Mouse (Mus musculus) intestine, embryonic 16.5 days (tissue): ENCODE measurements at regions not wholly inside any gene's neighbourhood (a gene's known extent, or its start where the extent isn't known, plus 50 kb on each side); places are given as distances from the start of the nearest gene placed in this dataset.

Experiments
- ATAC-seq: fragments of 200-750 bp; cut with Nextera tagmentation; 2 replicates; pipeline ENCODE4 v1.8.0; 2017; ENCODE audit warnings: moderate TSS enrichment, moderate library complexity
- H3K27ac ChIP-seq: fragments of 300-500 bp; sonication (generic); 2 replicates; pipeline ENCODE4 v1.5.1; 2014; ENCODE audit warnings: mild to moderate bottlenecking, low read length
- H3K27me3 ChIP-seq: fragments of 300-500 bp; sonication (generic); replicated peaks from 2 replicates; pipeline ENCODE4 v1.6.1; 2014; ENCODE audit warnings: low read length, control low read depth, mixed read lengths; ENCODE audit not compliant: control insufficient read depth, insufficient read depth
- H3K36me3 ChIP-seq: fragments of 300-500 bp; sonication (generic); 2 replicates; pipeline ENCODE4 v1.6.1; 2014; ENCODE audit warnings: low read length, control low read depth; ENCODE audit not compliant: control insufficient read depth, insufficient read depth
- H3K4me1 ChIP-seq: fragments of 300-500 bp; sonication (generic); 2 replicates; pipeline ENCODE4 v1.6.1; 2014; ENCODE audit warnings: low read length, control low read depth, mixed read lengths; ENCODE audit not compliant: control insufficient read depth, insufficient read depth
- H3K4me2 ChIP-seq: fragments of 300-500 bp; sonication (generic); 2 replicates; pipeline ENCODE4 v1.6.1; 2014; ENCODE audit warnings: low read depth, low read length, control low read depth
- H3K4me3 ChIP-seq: fragments of 300-500 bp; sonication (generic); 2 replicates; pipeline ENCODE4 v1.5.1; 2014; ENCODE audit warnings: mild to moderate bottlenecking, low read length
- H3K9ac ChIP-seq: fragments of 300-500 bp; sonication (generic); 2 replicates; pipeline ENCODE4 v1.6.1; 2014; ENCODE audit warnings: low read depth, low read length
- H3K9me3 ChIP-seq: fragments of 300-500 bp; sonication (generic); 2 replicates; pipeline ENCODE4 v1.6.1; 2016; ENCODE audit warnings: low read length, control low read depth; ENCODE audit not compliant: control insufficient read depth
- WGBS: fragments of 180-500 bp; shearing (Covaris S2); extraction: QIAGEN DNeasy Blood & Tissue Kit; methylation state at CpG from one replicate; pipeline ENCODE4 v1.1.7; 2014; 5-methylcytosine and 5-hydroxymethylcytosine counted together

- WGBS: 88% methylated on average over 6 of the region's 6 CpGs
- Histone ChIP-seq H3K27me3 (no peaks in the 10 kb centered on the region), H3K36me3 (no peaks in the 10 kb centered on the region), H3K27ac (no peak overlapping the region), H3K4me1 (no peaks in the 10 kb centered on the region), H3K9me3 (no peaks in the 10 kb centered on the region), H3K4me2 (no peak overlapping the region), H3K9ac (no peak overlapping the region), H3K4me3 (no peak overlapping the region)
- ATAC-seq: no peak
These were observed 142.8 kb upstream of the Gadl1 start for GRCm38 (mm10) chr9:115766471-115766870.

GRCm38 (mm10) chr9:115775112-115775511 is 134.1 kb upstream of the Gadl1 start:
- Histone ChIP-seq H3K4me2 (no peak overlapping the region), H3K9me3 (no peaks in the 10 kb centered on the region), H3K36me3 (no peaks in the 10 kb centered on the region), H3K4me1 (no peaks in the 10 kb centered on the region), H3K4me3 (no peak overlapping the region), H3K9ac (no peak overlapping the region), H3K27me3 (no peaks in the 10 kb centered on the region), H3K27ac (no peak overlapping the region)
- no peak for ATAC-seq
- WGBS: 52% methylated on average over 8 of the region's 8 CpGs

DNA sequence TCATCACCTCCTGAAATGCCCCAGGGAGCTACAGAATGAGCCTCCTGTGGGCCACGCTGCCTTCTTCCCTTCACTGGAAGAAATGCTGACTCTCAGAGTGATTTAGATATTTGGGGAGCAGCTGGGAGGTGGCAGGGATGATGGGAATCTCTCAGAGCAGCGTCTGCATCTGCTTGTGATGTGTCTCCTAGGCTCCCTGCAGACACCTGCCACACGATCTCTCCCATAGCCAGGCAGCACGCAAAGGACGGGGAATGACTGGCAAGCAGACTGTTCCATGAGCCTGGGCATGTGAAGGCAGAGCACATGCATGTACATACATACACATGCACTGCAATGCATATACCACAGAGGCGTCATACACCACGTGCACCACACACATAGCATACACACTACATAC is 133.4 kb upstream of the Gadl1 start:
- H3K4me3 ChIP-seq: no peak overlapping the region
- ATAC-seq: no peak
- no peak overlapping the region for H3K9ac ChIP-seq
- no peaks in the 10 kb centered on the region for H3K9me3 ChIP-seq
- H3K27ac ChIP-seq: no peak overlapping the region
- no peak overlapping the region for H3K4me2 ChIP-seq
- H3K4me1 ChIP-seq: no peaks in the 10 kb centered on the region
- H3K27me3 ChIP-seq: no peaks in the 10 kb centered on the region
- 85% methylated on average over 7 of the region's 7 CpGs for WGBS
- H3K36me3 ChIP-seq: no peaks in the 10 kb centered on the region

GRCm38 (mm10) chr9:115777097-115777864 is 132.0 kb upstream of the Gadl1 start:
- no peak overlapping the region for H3K4me3 ChIP-seq
- H3K36me3 ChIP-seq: no peaks in the 10 kb centered on the region
- H3K9me3 ChIP-seq: no peaks in the 10 kb centered on the region
- no peak overlapping the region for H3K4me2 ChIP-seq
- H3K27ac ChIP-seq: no peak overlapping the region
- H3K9ac ChIP-seq: no peak overlapping the region
- 72% methylated on average over 9 of the region's 9 CpGs for WGBS
- H3K27me3 ChIP-seq: no peaks in the 10 kb centered on the region
- no peak for ATAC-seq
- H3K4me1 ChIP-seq: no peaks in the 10 kb centered on the region

- Histone ChIP-seq H3K4me1 (no peaks in the 10 kb centered on the region), H3K9ac (no peak overlapping the region), H3K4me2 (no peak overlapping the region), H3K9me3 (no peaks in the 10 kb centered on the region), H3K27me3 (no peaks in the 10 kb centered on the region), H3K4me3 (no peak overlapping the region), H3K27ac (no peak overlapping the region), H3K36me3 (no peaks in the 10 kb centered on the region)
- WGBS: 47% methylated on average over 5 of the region's 5 CpGs
- no peak for ATAC-seq
These were observed 130.4 kb upstream of the Gadl1 start for GRCm38 (mm10) chr9:115778862-115779261.

GRCm38 (mm10) chr9:115799330-115799729 is 109.9 kb upstream of the Gadl1 start:
- no peaks in the 10 kb centered on the region for H3K27me3 ChIP-seq
- H3K36me3 ChIP-seq: no peaks in the 10 kb centered on the region
- 90% methylated on average over 3 of the region's 3 CpGs for WGBS
- no peak overlapping the region for H3K9ac ChIP-seq
- H3K4me3 ChIP-seq: no peak overlapping the region
- no peaks in the 10 kb centered on the region for H3K9me3 ChIP-seq
- no peak overlapping the region for H3K27ac ChIP-seq
- no peak for ATAC-seq
- no peaks in the 10 kb centered on the region for H3K4me1 ChIP-seq
- H3K4me2 ChIP-seq: no peak overlapping the region

GRCm38 (mm10) chr9:115800624-115801023 is 108.6 kb upstream of the Gadl1 start:
- ATAC-seq: no peak
- Histone ChIP-seq H3K4me3 (no peak overlapping the region), H3K4me1 (no peaks in the 10 kb centered on the region), H3K27ac (no peak overlapping the region), H3K4me2 (no peak overlapping the region), H3K36me3 (no peaks in the 10 kb centered on the region), H3K9ac (no peak overlapping the region), H3K9me3 (no peaks in the 10 kb centered on the region), H3K27me3 (no peaks in the 10 kb centered on the region)
- 56% methylated on average over 6 of the region's 6 CpGs for WGBS

- no peak overlapping the region for H3K4me2 ChIP-seq
- no peak overlapping the region for H3K9ac ChIP-seq
- H3K36me3 ChIP-seq: no peaks in the 10 kb centered on the region
- H3K27me3 ChIP-seq: no peaks in the 10 kb centered on the region
- no peak overlapping the region for H3K27ac ChIP-seq
- 81% methylated on average over 3 of the region's 3 CpGs for WGBS
- H3K4me1 ChIP-seq: no peaks in the 10 kb centered on the region
- no peak overlapping the region for H3K4me3 ChIP-seq
- H3K9me3 ChIP-seq: no peaks in the 10 kb centered on the region
- ATAC-seq: no peak
These were observed 106.2 kb upstream of the Gadl1 start for GRCm38 (mm10) chr9:115803071-115803470.

GRCm38 (mm10) chr9:115805224-115805623 is 104.0 kb upstream of the Gadl1 start:
- Histone ChIP-seq H3K4me1 (no peaks in the 10 kb centered on the region), H3K27me3 (no peaks in the 10 kb centered on the region), H3K4me3 (no peak overlapping the region), H3K36me3 (no peaks in the 10 kb centered on the region), H3K9me3 (no peaks in the 10 kb centered on the region), H3K27ac (no peak overlapping the region), H3K4me2 (no peak overlapping the region), H3K9ac (no peak overlapping the region)
- 55% methylated on average over 4 of the region's 4 CpGs for WGBS
- no peak for ATAC-seq
